Mouse (Mus musculus) thymus, postnatal 4 days (tissue): ENCODE results near the gene Adgrb2.

Source experiments
- DNase-seq: peaks from one replicate; pipeline ENCODE4 v3.0.0; 2021

The Adgrb2 gene

DNA sequence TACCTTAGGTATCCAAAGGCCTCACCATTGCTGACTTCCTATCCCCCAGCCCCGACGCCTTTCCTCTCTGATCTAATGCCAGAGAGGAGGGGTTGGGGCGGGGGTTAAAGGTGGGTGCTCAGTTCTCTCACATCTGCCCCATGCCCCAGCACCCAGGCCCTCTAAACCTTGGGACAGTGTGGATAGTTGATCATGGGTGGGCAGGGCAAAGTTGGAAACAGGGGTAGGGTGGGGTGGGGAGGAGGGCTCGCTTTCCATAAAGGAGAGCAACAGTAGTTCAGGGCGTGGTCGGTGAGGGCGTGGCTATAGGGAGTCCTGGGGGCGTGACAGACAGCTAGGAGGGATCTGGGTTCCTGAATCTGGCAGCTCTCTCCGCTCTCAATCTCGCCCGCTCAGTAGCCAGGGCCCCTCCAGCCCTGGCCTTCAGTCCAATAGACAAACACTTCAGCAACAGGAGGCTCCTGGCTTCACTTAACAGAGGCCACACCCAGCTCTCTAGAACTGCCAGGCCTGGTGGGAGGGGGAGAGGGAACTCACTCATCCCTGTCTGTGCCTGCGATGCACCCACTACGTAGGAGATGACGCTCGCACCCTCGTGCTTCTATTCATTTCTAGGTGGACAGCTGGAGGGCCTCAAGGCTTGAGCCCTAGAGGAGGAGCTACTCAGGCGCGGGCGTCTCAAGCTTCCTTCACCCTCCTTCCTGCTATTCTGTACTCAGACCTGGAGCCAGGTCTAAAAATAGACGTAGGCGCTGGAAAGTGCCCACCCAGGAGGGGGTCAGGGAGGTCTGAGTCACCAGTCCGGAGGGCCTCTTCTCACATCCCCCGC, 52.1 kb downstream of the Adgrb2 start:
- DNase-seq: peak; percentile 34

DNA sequence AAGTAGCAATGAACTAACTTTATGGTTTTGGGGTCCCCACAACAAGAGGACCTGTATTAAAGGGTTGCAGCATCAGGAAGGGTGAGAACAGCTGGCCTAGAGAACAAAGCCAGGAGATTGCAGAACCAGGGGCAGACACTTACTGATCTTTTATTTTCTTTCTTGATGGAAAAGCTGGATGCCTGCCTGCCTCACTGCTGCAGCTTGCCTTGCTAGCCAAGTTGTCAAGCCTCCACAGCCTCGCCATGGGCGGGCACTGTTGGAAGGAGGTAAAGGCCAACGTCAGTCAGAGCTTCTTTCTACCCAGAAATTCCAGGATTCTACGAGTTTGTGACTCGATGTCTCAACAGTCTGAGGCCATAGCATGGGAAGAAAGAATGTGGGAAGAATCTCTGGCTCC, 54.7 kb downstream of the Adgrb2 start:
- DNase-seq: no peak

DNA sequence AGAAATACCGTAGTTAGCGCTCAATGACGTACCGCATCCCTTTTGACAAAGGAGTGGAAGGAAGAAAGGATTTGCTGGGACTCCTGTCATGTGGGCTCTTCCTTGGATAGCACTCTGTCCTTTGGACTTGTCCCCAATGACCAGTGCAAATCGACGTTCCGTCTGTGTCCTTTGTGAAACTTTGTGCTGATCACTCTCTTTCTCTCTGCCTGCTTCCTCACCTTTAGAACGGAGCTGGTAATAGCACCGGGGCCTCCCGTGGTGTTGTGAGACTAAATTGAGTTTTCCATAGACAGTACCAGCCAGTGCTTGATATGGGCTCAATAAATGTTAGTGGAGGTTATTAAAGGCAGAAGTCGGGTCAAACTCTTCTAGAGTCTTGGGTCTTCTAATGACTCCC, 56.4 kb downstream of the Adgrb2 start:
- no peak for DNase-seq

DNA sequence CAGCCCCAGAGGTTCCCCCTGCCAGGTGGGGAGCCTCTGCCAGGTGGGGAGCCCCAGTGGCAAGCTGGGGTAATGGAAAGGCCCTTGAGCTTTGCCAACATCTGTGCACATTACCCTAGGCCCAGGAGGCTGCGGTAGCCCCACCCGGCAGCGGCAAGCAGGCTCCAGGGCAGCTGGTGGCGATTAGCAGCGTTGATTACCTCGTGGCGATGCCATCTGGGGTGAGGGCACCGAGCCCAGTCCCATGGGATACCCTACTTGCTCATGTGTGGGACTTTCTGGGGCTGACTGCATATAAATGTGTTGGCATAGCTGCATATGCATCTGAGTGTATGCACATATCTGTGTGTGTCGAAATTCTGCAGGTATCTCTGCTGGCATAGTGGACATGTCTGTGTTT, 59.5 kb downstream of the Adgrb2 start:
- peak; percentile 26 for DNase-seq

DNA sequence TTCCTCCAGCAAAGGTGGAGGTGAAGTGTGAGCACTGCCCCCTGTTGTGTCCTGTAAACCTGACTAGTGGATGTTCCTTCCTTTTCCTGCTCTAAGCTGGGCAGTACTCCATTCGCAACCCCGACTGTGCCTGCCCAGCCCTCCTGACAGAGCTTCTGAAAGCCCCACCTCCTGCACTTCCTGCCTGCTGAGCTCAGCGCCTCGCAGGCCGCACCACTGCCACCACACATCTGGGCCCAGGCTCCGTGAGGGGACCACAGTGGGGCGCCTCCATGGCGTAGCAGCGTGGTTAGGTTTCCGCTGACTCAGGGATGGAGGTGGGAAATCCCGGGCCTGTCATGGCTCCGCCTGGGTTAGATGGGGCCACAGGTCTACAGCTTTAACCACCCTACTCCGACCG, 60.9 kb downstream of the Adgrb2 start:
- peak; percentile 81 for DNase-seq

DNA sequence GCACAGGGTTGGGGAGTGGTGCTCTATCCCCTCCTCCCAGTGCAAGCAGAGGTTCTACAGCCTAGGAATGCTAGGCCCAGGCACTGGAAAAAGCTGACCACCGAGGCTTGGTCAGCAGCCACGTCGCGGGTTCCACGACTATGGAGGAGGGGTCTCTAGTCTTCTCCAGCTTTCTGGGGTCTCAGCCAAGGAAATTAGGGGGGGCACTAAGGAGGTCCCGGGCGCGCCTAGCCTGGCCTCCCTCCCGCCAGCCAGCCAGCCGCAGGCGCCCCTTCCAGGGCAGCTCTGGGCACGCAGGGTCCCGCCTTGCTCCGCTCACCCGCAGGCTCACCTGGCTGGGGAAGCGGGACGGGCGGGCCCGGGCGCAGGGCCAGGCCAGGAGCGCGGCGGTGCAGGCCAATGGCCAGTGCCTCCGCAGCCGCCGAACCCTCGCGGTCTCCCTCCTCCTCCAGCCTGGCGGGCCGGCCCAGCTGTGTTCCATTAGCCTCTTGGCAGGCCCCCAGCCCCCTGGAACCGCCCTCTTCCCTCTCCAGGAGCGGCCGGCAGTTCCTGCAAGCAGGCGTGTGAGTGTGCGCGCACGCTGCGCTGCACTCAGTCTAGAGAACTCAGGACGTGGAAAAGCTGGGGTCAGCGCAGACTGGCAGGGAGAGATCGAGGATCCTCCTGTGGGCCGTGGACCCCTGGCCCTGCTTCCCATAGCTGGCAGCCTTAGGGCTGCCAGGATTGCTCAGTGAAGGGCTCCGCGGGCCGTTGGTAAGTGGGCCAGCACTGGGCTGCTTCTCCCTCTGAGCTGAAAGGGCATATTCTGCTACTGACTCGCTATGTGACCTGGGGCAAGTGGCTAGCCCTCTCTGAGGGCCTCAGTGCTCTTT, 62.9 kb downstream of the Adgrb2 start, which contains the start of gene Col16a1:
Gene Col16a1 (plus strand): TSS at position 510 of the 872 bp plus-strand sequence.
- peak; percentile 32 for DNase-seq

DNA sequence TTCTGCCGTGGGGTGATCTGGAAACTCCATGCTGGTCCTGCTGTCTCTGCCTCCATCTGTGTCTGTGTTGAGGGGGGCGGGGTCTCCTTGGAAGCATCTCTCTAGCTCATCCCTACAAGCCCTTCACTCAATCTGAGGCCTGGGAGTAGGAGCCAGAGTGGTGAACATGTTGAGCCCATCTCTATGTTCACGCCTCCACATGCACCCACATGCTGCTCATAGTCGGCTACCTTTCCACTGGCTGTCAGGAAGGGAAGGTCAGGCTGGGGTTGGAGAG, 63.5 kb downstream of the Adgrb2 start:
- DNase-seq: no peak

DNA sequence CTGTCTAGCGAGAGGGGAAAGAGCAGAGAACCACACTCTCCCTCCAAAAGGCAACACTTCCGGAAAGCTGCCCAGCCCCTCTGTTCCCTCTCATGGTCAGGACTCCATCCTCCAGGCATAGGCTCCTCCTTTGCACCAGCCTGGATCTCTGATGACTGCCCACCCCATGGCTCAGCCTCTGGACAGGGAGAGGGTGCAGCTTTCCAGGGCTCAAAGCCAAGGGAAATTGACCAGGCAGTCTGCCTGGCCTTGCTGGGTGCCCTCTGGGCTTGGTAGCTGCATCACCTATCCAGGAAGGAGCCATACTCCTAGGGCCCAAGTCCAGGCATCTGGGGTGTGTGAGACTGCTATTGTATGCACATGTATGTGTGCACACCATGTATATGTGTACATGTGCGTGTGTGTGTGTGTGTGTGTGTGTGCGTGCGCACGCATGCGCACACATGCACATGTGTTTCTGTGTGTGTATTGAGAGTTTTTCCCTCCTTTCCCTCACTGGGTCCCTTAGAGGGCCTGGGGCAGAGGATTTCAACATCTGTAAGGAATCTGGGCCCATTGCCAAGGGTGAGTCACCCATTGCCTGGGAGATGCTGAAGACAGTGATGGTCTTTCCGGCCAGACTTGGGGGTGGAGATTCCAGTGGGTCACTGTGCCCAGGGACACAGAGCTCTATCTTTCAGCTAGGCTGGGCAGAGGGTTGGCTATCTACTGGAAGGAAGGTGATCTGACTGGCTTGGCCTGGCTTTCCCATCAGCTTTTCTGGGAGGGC, 65.6 kb downstream of the Adgrb2 start:
- no peak for DNase-seq

DNA sequence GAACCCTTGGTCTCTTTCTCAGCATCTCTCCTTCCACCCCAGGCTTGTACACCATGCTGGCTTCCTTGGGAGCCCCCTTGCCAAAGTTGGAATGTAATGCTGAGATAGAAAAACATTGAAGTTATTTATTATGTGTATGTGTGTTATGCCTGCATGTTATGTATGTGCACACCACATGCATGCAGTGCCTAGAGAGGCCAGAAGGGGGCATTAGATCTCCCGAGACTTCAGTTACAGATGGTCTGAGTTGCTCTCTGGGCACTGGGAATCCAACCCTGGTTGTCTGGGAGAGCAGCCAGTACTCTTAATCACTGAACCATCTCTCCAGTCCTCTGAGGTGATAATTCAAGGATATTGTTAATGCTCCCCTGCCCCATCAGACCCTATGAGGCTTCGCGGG, 67.6 kb downstream of the Adgrb2 start:
- peak; percentile 26 for DNase-seq

DNA sequence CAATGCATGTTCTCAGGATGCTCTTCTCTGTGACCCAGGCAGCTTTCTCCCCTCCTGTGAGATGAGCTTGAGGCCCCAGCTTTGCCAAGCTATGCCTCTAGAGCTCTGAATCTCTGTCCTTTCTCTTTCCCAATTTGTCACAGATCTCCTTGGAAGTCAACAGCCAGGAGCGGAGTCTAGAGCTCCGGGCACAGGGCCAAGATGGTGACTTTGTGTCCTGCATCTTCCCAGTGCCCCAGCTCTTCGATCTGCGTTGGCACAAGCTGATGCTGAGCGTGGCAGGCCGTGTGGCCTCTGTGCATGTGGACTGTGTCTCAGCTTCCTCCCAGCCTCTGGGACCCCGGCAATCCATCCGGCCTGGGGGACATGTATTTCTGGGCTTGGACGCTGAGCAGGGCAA, 68.4 kb downstream of the Adgrb2 start:
- DNase-seq: no peak

DNA sequence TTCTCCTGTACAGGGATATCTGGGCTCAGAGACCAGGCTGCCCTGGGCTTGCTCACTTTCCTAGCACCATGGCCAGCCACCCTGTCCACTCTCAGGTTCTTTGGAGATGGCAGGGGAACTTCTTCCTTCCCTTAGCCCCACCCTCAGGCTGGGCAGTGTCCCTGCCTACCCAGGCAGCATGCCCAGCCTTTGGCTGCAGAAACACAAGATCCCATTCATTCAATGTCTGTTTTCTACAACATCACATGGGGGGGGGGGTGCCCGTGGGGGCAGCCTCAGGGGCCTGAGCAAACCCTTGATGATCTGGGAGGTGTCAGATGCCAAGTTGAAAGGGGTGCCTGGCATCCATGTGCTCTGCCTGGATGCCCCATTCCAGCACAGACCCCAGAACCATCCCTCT, 70.1 kb downstream of the Adgrb2 start:
- no peak for DNase-seq

DNA sequence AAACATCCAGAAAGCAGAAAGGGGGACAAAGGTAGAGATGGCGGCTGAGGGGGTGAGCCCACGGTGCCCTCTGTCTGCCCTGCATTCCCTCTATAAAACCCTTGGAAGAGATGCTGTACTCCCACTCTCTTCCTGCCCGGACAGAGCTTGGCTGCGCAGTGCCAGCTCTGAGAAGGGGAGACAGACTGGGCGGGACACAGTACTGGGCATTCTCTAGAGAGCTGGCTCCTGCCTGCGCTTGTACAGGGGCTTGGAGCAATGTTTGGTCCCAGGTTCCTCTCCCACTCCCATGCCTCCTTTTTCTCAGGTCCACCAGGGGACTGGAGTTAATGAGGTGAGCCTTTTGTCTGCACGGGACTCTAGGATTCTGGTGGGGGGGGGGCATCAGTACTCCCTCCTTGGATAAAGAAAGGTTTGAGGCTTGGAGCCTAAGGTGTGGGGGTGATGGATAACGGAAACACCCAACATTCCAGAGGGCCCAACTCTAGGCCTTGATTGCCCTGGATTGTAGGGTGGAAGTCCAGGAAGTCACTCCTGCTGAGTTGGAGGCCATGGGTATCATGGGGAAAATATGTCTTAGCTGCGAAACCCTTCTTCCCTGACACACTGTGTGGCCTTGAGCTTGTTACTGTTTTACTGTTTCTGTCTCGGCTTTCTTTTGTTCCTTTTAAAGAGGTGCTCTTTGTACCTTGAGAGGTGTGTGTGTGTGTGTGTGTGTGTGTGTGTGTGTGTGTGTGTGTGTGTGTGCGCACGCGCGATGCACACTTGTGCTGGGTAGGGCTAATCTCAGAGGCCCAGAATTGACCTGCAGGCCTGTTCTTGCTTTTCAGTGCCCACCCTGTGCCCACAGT, 70.7 kb downstream of the Adgrb2 start:
- no peak for DNase-seq

DNA sequence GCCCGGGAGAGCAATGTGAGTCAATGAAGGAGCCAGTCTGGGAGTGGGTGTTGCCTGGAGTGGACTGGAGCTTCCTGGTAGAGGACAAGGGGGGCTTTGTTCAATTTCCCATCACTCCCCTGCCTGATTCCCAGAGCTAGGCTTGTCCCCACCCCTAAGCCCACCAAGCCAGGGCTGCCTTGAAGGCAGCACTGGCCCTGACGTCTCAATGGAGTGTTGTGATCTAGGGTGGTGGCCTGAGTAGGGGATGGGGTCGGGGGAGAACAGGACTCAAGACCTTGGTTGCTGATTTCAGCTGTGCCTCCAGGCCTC, 71.3 kb downstream of the Adgrb2 start:
- DNase-seq: no peak

DNA sequence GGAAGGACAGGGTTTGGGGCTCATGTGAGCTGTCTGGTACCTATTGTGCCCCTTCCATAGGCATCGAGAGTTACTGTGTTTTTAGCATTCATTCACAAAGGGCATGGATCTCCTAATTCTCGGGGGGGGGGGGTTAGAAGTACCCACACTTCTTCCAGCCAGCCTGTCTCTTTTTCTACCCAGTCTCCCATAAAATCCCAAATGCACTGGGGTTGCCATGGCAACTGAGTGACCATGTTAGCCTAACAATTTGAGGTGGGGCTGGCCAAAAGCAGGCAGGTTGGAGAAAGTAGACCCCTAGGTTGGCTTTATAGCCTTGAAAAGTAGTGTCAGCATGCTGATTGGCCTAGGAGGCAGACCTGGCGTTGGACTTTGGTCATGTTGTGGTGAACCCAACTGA, 71.8 kb downstream of the Adgrb2 start:
- DNase-seq: no peak

DNA sequence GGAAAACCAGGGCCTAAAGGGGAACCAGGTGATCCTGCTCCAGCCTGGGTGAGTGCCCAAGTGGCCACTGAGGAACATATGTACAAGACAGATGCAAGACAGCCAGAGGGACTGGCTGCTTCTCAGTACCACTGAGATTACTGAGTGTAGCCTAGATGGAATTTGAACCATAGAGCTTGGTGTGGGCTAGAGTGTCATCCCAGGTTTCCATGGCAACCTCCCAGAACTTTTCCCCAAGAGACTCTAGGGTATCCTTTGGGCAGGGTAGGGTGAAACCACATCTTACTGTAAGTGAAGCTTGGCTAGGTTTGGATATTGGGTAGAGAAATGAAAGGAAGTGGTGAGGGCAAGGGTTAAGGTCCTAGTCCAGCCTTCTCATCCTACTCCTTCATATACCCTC, 76.3 kb downstream of the Adgrb2 start:
- no peak for DNase-seq

DNA sequence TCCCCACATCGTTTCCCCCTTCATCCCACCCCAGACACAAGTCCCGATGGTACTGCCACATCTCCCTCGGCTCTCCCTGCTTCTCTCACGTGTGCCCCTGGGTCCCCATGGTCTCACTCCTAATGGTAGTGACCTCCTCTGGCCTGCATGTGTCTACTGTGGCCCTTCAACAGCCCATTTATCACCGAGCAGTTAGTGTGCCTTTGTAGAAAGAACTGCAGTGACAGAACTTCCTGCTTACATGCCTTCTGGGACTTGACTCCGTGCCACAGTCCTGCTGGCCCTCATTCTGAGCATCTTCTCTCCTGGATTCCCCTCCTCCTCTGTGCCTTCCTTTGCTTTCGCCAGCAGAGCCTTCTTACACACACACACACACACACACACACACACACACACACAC, 78.5 kb downstream of the Adgrb2 start:
- no peak for DNase-seq

DNA sequence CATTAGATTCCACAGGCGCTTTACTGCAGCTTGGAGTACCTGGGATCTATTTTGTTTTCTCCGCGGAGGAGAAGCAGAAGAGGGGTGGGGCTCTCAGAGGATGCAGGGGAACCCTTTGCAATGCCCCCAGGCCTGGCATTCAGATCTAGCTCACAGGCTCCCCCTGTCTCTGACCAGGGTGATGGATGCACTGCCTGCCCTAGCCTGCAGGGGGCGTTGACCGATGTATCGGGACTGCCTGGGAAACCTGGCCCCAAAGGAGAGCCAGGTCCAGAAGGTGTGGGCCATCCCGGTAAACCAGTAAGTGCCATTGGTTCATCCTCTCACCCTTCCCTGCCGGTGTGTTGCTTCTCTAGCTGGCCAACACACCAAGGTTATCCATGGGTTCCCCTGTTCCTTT, 82.1 kb downstream of the Adgrb2 start:
- DNase-seq: peak; percentile 72

DNA sequence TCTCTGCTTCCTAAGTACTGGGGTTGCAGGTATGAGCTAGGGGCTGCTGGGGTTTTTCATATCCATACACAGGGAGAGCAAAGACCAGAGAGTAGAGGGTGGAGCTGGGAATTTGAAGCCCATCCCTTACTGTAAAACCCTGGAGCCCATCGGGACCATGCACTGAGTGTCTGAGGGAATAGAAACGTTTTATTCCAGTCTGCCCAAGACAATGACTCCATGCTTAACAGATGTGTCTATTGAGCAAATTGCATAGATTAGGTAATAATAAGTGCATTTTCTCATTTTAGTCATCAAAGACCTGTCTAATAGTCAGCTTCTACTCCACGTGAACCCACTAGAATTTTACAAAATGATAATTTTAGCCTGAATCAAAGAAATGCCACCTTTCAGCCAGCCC, 85.9 kb downstream of the Adgrb2 start:
- no peak for DNase-seq

DNA sequence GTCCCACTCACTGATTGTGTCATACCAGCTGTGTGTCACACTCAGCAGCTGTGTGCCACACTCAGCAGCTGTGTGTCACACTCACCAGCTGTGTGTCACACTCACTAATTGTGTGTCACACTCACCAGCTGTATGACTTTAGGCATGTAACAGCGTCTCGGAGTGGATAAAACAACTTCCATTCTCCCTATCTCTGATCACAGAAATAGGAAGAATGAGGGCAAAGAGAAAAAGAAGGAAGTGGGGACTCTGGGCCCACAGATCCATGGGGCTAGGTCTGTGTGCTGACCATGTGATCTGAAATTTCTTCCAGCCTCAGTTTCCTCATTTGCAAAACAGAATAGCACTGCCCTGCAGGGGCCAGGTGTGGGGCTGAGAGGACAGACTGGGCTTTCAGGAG, 87.1 kb downstream of the Adgrb2 start:
- no peak for DNase-seq
